Mouse (Mus musculus) stomach, postnatal 0 days (tissue): ENCODE data around the gene Soat1. TPM values are rescaled to one million over a fixed set of nuclear protein-coding genes. Genes with fewer than 3 reads are reported as not detected.

ENCODE experiments used
- ATAC-seq: fragments of 200-750 bp; cut with Nextera tagmentation; 2 replicates; pipeline ENCODE4 v1.8.0; 2017; ENCODE audit not compliant: low FRiP score, low TSS enrichment
- DNase-seq: peaks from one replicate; pipeline ENCODE4 v3.0.0-alpha.2; 2016; ENCODE audit warnings: low spot score
- H3K27ac ChIP-seq: fragments of 300-500 bp; sonication (generic); replicated peaks from 2 replicates; pipeline ENCODE4 v1.5.1; 2014; ENCODE audit warnings: mild to moderate bottlenecking, control low read depth
- H3K27me3 ChIP-seq: fragments of 300-500 bp; sonication (generic); 2 replicates; pipeline ENCODE4 v1.6.1; 2014; ENCODE audit warnings: low read length; ENCODE audit not compliant: control insufficient read depth, insufficient read depth
- H3K36me3 ChIP-seq: fragments of 300-500 bp; sonication (generic); 2 replicates; pipeline ENCODE4 v1.6.1; 2014; ENCODE audit warnings: low read length, mixed read lengths; ENCODE audit not compliant: control insufficient read depth, insufficient read depth
- H3K4me1 ChIP-seq: fragments of 300-500 bp; sonication (generic); replicated peaks from 2 replicates; pipeline ENCODE4 v1.6.1; 2014; ENCODE audit warnings: antibody characterized with exemption; ENCODE audit not compliant: control insufficient read depth, insufficient read depth
- H3K4me2 ChIP-seq: fragments of 300-500 bp; sonication (generic); replicated peaks from 2 replicates; pipeline ENCODE4 v1.6.1; 2014; ENCODE audit warnings: low read depth, mild to moderate bottlenecking, control low read depth, moderate library complexity
- H3K4me3 ChIP-seq: fragments of 300-500 bp; sonication (generic); 2 replicates; pipeline ENCODE4 v1.5.1; 2014; ENCODE audit warnings: low read depth, low read length, control low read depth
- H3K9ac ChIP-seq: fragments of 300-500 bp; sonication (generic); 2 replicates; pipeline ENCODE4 v1.6.1; 2014; ENCODE audit warnings: mild to moderate bottlenecking, low read length, control low read depth, mixed read lengths
- H3K9me3 ChIP-seq: fragments of 300-500 bp; sonication (generic); 2 replicates; pipeline ENCODE4 v1.6.1; 2016; ENCODE audit warnings: low read length; ENCODE audit not compliant: control insufficient read depth
- CTCF ChIP-seq: IDR thresholded peaks from 2 replicates; pipeline ENCODE4 v1.5.1; 2016; ENCODE audit warnings: antibody characterized with exemption, low read depth, mild to moderate bottlenecking, moderate library complexity
- EP300 ChIP-seq: optimal IDR thresholded peaks from 2 replicates; pipeline ENCODE3; 2016; ENCODE audit warnings: antibody characterized with exemption
- WGBS: fragments of 180-500 bp; shearing (Covaris S2); extraction: QIAGEN DNeasy Blood & Tissue Kit; methylation state at CpG from one replicate; pipeline ENCODE4 v1.1.7; 2014; 5-methylcytosine and 5-hydroxymethylcytosine counted together
- polyA plus RNA-seq: library from polyadenylated mRNA; unstranded; fragments of >200 nt; fragmentation: Nextera tagmentation; extraction: Ambion mirVana; gene quantifications from 2 replicates; pipeline ENCODE4 v1.2.1, GENCODE M21; 2015

Soat1 gene
- polyA plus RNA-seq, 1 experiment from 2014 or later = 17.6 TPM

DNA sequence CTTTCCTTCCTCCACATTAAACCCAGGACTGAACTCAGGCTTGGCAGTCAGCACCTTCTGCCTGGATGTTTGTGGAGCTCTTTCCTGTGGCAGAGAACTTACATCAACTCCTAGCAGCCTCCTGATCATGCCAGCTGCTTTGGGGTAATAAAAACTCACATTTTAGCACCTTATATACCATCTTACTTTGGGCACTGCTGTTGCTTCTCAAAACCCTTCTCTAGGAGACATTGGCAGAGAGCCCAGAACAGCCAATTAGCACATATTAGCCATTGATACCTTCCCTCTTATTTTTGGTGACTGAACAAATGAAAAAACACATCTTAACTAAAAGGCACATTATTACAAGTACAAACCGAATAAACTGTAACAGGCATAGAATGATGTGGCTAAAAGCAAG lies 29.1 kb downstream of the Soat1 start:
- H3K4me2 ChIP-seq = no peak overlapping the region
- DNase-seq (no peak), ATAC-seq (no peak)
- TF ChIP-seq CTCF = no peak
- TF ChIP-seq EP300 = no peak
- no peaks in the 10 kb centered on the region for H3K4me1 ChIP-seq
- 0 out of 2 replicates have a peak, but pooled peaks cover 2% of the 10 kb centered on the region for H3K36me3 ChIP-seq
- no peaks in the 10 kb centered on the region for H3K9me3 ChIP-seq
- H3K27me3 ChIP-seq = no peaks in the 10 kb centered on the region
- 93% methylated on average over 1 of the region's 1 CpGs for WGBS
- H3K27ac ChIP-seq = no peak overlapping the region
- H3K4me3 ChIP-seq = no peak overlapping the region
- H3K9ac ChIP-seq = no peak overlapping the region

DNA sequence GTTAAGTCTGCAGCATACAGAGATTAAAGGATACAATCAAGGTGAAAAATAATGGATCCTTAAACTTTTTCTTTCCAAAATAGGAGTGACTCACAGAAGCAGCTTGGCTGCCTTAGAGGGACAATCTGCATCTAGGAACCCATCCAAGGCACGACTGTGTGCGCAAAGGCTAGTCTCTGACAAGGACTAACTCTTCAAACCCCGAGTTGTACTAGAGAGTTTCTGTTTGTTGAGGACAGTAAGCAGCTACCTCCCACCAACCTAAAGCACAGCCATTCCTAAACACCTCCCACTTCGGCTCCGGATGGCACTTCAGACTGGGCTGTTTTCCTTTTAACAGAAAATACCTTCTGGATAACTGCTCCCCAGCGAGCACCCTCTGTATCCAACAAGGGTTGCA lies 31.4 kb downstream of the Soat1 start:
- TF ChIP-seq CTCF = no peak
- no peak for TF ChIP-seq EP300
- Histone ChIP-seq H3K36me3 (0 out of 2 replicates have a peak, but pooled peaks cover 2% of the 10 kb centered on the region), H3K4me1 (no peaks in the 10 kb centered on the region), H3K9me3 (no peaks in the 10 kb centered on the region), H3K4me2 (no peak overlapping the region), H3K27me3 (no peaks in the 10 kb centered on the region), H3K27ac (no peak overlapping the region), H3K4me3 (no peak overlapping the region), H3K9ac (no peak overlapping the region)
- ATAC-seq (no peak), DNase-seq (no peak)
- WGBS = 77% methylated on average over 6 of the region's 6 CpGs

DNA sequence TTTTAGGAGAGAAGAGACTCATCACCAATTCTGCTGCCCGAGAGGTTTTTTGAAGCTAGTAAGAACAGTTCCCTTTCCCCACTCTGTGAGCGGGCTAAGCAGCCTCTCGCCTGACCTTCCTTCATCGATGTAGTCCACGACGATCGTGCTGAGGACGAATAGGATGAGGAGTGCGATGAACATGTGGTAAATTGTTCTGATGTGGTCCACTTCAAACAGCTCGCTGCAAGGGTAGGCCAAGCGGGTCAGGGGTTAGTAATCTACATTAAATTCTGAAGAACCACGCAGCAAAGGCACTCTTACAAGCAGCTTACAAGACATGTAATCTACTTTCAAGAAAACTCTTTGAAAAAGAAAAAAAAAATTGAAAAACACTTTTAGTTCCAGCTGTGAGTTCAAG lies 31.9 kb downstream of the Soat1 start:
- 0 out of 2 replicates have a peak, but pooled peaks cover 2% of the 10 kb centered on the region for H3K36me3 ChIP-seq
- no peaks in the 10 kb centered on the region for H3K4me1 ChIP-seq
- H3K27ac ChIP-seq = no peak overlapping the region
- H3K4me3 ChIP-seq = no peak overlapping the region
- TF ChIP-seq CTCF (no peak), EP300 (no peak)
- no peaks in the 10 kb centered on the region for H3K9me3 ChIP-seq
- DNase-seq = no peak
- no peaks in the 10 kb centered on the region for H3K27me3 ChIP-seq
- WGBS = 95% methylated on average over 12 of the region's 12 CpGs
- no peak overlapping the region for H3K4me2 ChIP-seq
- no peak overlapping the region for H3K9ac ChIP-seq
- ATAC-seq = no peak

DNA sequence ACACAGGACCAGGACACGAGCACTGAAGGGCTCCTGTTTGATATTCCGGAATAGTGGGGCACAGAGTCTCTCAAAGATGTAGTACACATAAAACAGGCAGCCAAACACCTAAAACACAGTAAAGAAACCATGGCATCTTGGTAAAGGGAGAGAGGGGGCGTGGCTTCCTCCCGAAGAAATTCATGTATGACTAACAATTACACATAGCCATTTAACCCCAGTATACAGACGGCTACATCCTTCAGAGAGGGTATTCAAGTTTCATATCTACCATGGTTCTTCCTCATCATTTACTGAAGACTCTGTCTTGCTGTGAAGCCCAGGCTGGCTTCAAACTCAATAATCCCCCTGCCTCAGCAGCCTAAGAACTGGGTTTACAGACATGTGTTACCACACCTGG lies 36.4 kb downstream of the Soat1 start:
- no peak for ATAC-seq
- TF ChIP-seq EP300 (no peak), CTCF (no peak)
- no peak for DNase-seq
- Histone ChIP-seq H3K4me2 (no peak overlapping the region), H3K9ac (no peak overlapping the region), H3K4me3 (no peak overlapping the region), H3K4me1 (no peaks in the 10 kb centered on the region), H3K27me3 (no peaks in the 10 kb centered on the region), H3K27ac (no peak overlapping the region), H3K36me3 (0 out of 2 replicates have a peak, but pooled peaks cover 2% of the 10 kb centered on the region), H3K9me3 (no peaks in the 10 kb centered on the region)
- WGBS = 78% methylated on average over 5 of the region's 5 CpGs

DNA sequence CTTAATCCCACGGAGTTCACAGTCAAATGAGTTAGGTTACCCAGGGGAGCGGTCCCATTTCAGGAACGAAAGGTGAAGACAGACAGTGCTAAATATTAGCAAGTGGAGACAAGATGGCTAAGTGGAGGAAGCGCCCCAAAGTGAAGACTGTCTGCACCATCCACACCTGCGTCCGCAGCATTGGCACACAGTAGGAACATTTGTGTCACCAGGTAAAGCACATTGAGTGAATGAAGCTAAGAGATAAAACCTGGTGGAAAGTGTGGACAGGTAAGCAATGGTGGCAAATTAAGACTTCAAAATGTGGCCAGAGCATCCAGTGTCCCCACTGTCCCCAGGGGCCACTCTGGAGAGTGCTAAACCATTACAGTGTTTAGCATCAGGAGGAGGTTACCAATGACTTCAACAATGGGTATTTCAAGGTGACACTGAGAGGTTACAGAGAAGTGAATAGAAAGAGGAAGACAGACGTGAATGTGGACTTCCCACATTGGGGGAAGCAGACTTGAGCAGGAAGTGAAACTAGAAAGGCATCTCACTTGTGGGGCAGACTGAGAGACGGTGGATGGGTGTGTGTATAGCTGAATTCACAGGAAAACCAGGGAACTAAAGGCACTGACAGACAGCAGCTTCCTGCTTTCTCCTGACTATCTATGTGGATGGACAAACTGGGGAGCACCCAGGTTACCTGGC lies 37.0 kb downstream of the Soat1 start:
- Histone ChIP-seq H3K4me2 (no peak overlapping the region), H3K9ac (no peak overlapping the region), H3K4me3 (no peak overlapping the region), H3K4me1 (no peaks in the 10 kb centered on the region), H3K36me3 (0 out of 2 replicates have a peak, but pooled peaks cover 3% of the 10 kb centered on the region), H3K9me3 (no peaks in the 10 kb centered on the region), H3K27ac (no peak overlapping the region), H3K27me3 (no peaks in the 10 kb centered on the region)
- 91% methylated on average over 8 of the region's 8 CpGs for WGBS
- DNase-seq (no peak), ATAC-seq (no peak)
- no peak for TF ChIP-seq EP300
- no peak for TF ChIP-seq CTCF

DNA sequence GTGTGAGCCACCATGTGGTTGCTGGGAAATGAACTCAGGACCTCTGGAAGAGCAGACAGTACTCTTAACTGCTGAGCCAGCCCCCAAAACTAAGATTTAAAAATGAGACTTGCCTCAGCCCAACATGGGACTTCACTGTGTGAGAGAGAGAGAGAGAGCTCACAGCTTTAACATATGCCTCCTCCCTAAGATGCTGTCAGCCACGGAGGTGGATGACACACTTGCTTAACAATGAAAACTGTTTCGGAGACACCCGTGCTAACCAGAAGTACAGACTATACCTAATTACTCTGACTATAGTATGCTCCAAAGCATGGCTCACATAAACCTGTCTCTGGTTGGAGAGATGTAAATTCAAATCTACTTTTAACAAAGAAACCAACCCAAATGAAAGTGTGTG lies 40.6 kb downstream of the Soat1 start:
- H3K4me2 ChIP-seq = no peak overlapping the region
- no peaks in the 10 kb centered on the region for H3K27me3 ChIP-seq
- DNase-seq (no peak), ATAC-seq (no peak)
- no peak overlapping the region for H3K27ac ChIP-seq
- 0 out of 2 replicates have a peak, but pooled peaks cover 7% of the 10 kb centered on the region for H3K36me3 ChIP-seq
- no peak overlapping the region for H3K4me3 ChIP-seq
- H3K9ac ChIP-seq = no peak overlapping the region
- H3K9me3 ChIP-seq = no peaks in the 10 kb centered on the region
- TF ChIP-seq CTCF (no peak), EP300 (no peak)
- H3K4me1 ChIP-seq = no peaks in the 10 kb centered on the region
- WGBS = 83% methylated on average over 3 of the region's 3 CpGs
